Mouse (Mus musculus) lung, adult 2 months (tissue): ENCODE data around the gene Pde6d.

Experiments
- CTCF ChIP-seq: fragments of 200-500 bp; IDR thresholded peaks from 2 replicates; pipeline ENCODE4 v1.5.1; 2011; ENCODE audit warnings: mild to moderate bottlenecking, low read length, control low read depth; ENCODE audit not compliant: insufficient read depth
- POLR2A ChIP-seq: fragments of 200-500 bp; IDR thresholded peaks from 2 replicates; pipeline ENCODE4 v1.6.1; 2011; ENCODE audit warnings: low read depth, mild to moderate bottlenecking, control low read depth, low read length, borderline replicate concordance; ENCODE audit errors: extremely low read depth

- no peak for TF ChIP-seq POLR2A
- TF ChIP-seq CTCF = no peak
These were observed 17.7 kb upstream of the Pde6d start for GRCm38 (mm10) chr1:86600117-86600516.
